Mouse (Mus musculus) MN1 (cell line): ENCODE data around the gene Slc25a27.

Experiments used
- DNase-seq: peaks from one replicate; pipeline ENCODE4 v3.0.0-alpha.2; 2016; ENCODE audit warnings: low spot score

Slc25a27 gene

GRCm38 (mm10) chr17:43646925-43647324 lies 20.1 kb downstream of the Slc25a27 start:
- no peak for DNase-seq

GRCm38 (mm10) chr17:43645136-43645535 lies 21.9 kb downstream of the Slc25a27 start:
- no peak for DNase-seq

- DNase-seq: no peak
These were observed 22.6 kb downstream of the Slc25a27 start for GRCm38 (mm10) chr17:43644375-43644774.

GRCm38 (mm10) chr17:43643191-43643590 lies 23.8 kb downstream of the Slc25a27 start:
- DNase-seq: no peak

DNA sequence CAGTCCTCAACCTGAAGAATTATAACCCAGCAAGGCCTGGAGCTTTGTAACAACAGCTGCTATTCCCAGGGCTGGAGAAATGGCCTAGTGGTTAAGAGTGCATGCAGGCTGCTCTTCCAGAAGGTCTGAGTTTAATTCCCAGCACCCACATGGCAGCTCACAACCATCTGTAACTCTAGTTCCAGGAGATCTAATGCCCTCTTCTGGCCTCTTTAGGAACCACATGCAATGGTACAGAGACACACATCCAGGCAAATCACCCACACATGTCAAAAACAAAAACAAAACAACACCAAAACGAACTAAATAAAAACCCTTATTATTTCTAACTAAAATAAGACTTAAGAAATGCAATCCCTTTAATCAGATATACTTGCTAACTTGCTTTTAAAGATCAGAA lies 26.2 kb downstream of the Slc25a27 start:
- DNase-seq: no peak

DNA sequence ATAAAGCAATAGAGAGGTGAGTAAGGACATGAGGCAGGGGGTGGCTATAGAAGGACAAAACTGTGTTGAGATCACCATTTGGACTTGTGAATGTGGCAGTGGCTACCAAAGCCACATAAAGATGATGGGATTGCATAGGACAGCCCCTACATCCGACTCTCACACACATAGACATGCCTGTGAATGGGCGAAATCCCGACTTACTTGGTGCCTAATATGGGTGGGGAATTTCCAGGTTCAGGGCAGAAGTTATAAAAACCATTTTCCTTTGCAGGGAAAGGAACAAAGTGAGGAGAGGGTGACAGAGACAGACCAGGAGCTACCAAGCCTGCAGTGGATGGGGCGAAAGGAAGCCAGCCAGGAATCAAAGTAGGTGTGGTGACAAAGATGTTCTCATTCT lies 29.9 kb downstream of the Slc25a27 start:
- DNase-seq: no peak

DNA sequence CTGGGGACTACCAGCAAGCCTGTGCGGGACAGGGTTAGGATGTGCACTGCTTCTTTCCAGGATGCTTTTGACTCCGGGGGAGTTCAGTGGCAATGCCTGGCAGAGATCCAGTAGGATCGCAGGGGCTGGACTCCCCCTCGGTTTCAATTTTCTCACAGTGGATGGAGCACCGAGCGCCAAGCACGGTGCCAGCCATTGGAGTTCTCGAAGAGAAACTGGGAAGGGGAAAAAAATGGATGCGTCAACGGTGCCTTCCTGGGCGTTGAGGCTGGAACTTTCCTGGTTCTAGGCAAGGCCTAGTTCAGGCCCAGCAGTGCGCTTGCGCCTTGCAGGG lies 36.6 kb downstream of the Slc25a27 start:
- no peak for DNase-seq

DNA sequence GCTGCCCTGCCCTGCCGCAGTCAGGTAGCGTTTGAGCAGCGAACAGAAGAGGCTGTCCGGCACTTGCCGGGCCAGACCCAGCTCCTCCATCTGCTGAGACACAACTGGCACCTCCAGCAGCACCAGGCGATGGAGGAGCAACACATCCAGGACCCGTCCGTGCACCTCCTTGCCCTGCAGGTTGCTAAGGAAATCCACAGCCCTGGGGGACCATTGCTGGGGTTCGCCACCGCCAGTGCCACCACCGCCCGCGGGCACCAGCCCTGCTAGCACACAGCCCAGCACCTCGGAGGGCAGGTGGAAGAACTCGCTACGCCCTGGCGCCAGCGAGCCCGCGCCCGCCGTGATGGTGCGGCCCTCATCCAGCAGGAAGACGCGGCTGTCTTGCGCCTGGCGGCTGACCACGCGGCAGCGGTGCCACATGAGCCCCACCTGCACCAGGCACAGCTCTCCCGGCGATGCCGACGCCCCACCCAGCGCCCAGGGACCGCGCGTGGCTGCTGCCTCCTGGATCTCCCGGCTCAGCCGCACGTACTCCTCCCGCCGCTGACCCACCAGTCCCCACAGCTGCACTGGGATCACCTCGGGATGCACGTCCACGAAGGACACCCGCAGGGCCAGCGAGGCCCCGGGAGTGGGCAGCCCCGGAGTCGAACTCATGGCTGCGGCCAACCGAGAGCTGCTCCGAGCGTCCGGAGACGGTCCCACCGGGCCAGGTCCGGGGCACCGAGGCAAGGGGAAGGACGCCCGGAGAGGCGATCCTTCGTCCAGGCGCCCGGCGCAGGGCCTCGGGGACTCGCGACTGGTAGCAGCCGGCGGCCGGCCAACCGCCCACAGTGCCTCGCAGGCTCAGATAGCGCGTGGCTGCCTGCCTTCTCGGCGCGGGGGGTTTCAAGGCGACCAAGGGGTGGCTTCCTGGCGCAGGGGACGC lies 37.3 kb downstream of the Slc25a27 start, which contains the start of gene Tdrd6:
TSS of gene Tdrd6 (minus strand) at position 804 of the 931 bp plus-strand sequence.
- no peak for DNase-seq

DNA sequence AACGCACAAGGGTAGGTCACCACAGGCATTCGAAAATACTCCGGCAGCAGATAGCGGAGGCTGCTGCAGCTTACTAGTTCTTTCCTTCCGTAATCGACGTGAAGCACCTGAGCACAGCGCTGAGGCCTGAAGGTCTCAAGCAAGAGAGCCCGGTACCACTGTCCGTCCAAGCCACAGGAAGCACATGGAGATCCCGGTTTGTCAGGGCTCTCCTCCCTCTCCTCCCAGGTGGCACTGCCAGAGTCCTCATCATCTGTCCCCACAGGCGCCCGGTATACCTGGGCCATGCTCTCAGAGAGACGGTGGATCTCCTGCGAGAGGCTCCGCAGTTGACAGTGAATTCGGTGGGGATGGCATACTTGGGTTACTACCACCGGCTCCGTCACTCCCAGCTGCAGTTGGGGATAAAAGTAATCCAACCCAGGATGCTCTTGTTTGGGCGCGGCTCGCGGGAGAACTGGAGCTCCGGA lies 38.0 kb downstream of the Slc25a27 start:
- DNase-seq: no peak

GRCm38 (mm10) chr17:43628246-43628645 lies 38.8 kb downstream of the Slc25a27 start:
- no peak for DNase-seq

DNA sequence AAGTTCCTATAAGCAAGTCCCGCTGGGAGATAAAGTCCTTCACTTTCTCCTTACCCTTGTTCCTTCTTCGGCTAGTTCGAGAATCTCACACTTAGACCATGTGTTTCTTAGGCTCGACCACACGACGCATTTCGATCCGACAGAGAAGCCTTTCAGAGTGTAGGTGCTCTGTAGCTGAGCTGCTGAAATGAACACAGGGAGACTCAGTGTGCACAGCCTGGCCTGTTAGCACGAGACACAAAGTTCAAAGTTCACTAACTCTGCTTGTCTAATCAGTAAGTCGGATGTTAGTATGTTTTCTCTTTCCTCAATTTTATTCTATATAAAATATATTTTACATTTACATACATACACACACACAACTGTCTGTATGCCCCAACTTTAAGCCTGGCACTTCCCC lies 44.9 kb downstream of the Slc25a27 start:
- DNase-seq: no peak

GRCm38 (mm10) chr17:43619156-43619555 lies 47.9 kb downstream of the Slc25a27 start:
- no peak for DNase-seq

DNA sequence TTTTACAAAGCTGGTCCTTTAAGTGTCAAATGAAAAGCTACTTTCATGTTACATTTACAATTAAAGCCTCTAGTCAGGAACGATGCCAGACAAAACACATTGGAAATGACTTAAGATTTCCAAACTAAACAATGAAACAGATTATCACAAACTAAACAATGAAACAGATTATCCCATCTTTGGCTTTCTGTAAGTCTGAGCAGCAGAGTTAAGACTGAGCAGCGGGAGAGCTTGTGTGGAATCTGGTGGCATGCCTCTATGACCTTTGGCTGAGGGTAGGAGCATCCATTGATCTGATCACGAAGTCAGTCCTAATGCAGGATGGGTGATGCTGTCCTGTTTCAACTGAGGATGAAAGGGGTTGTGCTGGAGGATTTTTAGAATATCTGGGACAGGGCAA lies 54.8 kb downstream of the Slc25a27 start:
- no peak for DNase-seq

GRCm38 (mm10) chr17:43611586-43611985 lies 55.4 kb downstream of the Slc25a27 start:
- DNase-seq: peak; percentile 48

GRCm38 (mm10) chr17:43606704-43607103 lies 60.3 kb downstream of the Slc25a27 start:
- DNase-seq: peak; percentile 21

DNA sequence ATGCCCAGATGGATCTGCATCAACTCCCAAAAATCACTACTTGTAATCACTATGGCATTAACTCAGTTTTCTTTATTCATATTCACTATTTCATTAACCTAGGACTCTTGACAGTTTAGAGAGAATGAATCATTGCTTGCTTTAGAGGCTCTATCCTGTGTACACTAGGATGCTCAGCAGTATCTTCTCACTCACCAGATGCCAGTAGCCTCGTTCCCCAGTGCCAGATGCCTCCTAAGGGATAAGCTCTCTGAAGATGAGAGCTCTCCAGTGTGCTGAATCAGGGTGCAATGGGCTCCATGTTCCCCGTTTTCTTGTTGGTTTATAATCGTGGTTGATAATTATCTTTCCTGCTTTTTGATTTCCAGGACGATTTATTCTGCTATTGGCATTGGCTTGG lies 68.3 kb downstream of the Slc25a27 start:
- no peak for DNase-seq

- DNase-seq: no peak
These were observed 69.3 kb downstream of the Slc25a27 start for GRCm38 (mm10) chr17:43597742-43598141.

- no peak for DNase-seq
These were observed 74.4 kb downstream of the Slc25a27 start for GRCm38 (mm10) chr17:43592296-43593291.
